Mouse (Mus musculus) limb, embryonic 13.5 days (tissue): ENCODE data around the gene Ctf2. TPM values are rescaled to one million over a fixed set of nuclear protein-coding genes. Genes with fewer than 3 reads are reported as not detected.
A peak's percentile ranks its signal among the peaks of the same experiment; 100 is the strongest.

ENCODE experiments used
- ATAC-seq: fragments of 200-750 bp; cut with Nextera tagmentation; 2 replicates; pipeline ENCODE4 v1.8.0; 2017; ENCODE audit warnings: low read depth, moderate number of reproducible peaks, moderate TSS enrichment; ENCODE audit not compliant: low FRiP score
- H3K27ac ChIP-seq: fragments of 300-500 bp; sonication (generic); 2 replicates; pipeline ENCODE4 v1.5.1; 2015; ENCODE audit warnings: inconsistent platforms, mild to moderate bottlenecking, moderate library complexity
- H3K27me3 ChIP-seq: fragments of 300-500 bp; sonication (generic); 2 replicates; pipeline ENCODE4 v1.6.1; 2015; ENCODE audit warnings: mild to moderate bottlenecking, inconsistent platforms
- H3K36me3 ChIP-seq: fragments of 300-500 bp; sonication (generic); 2 replicates; pipeline ENCODE4 v1.6.1; 2015; ENCODE audit warnings: inconsistent platforms, mild to moderate bottlenecking, moderate library complexity
- H3K4me1 ChIP-seq: fragments of 300-500 bp; sonication (generic); 2 replicates; pipeline ENCODE4 v1.6.1; 2015; ENCODE audit warnings: inconsistent platforms
- H3K4me2 ChIP-seq: fragments of 300-500 bp; sonication (generic); replicated peaks from 2 replicates; pipeline ENCODE4 v1.6.1; 2015; ENCODE audit warnings: inconsistent platforms, mild to moderate bottlenecking, moderate library complexity
- H3K4me3 ChIP-seq: fragments of 300-500 bp; sonication (generic); 2 replicates; pipeline ENCODE4 v1.5.1; 2015; ENCODE audit warnings: moderate library complexity, mild to moderate bottlenecking, inconsistent platforms
- H3K9ac ChIP-seq: fragments of 300-500 bp; sonication (generic); 2 replicates; pipeline ENCODE4 v1.6.1; 2015; ENCODE audit warnings: mild to moderate bottlenecking, inconsistent platforms
- H3K9me3 ChIP-seq: fragments of 300-500 bp; sonication (generic); 2 replicates; pipeline ENCODE4 v1.6.1; 2016; ENCODE audit warnings: inconsistent platforms
- WGBS: fragments of 180-500 bp; shearing (Covaris S2); methylation state at CpG from one replicate; pipeline ENCODE4 v1.1.7; 2015; 5-methylcytosine and 5-hydroxymethylcytosine counted together
- polyA plus RNA-seq: library from polyadenylated mRNA; unstranded; fragments of >200 nt; fragmentation: Nextera tagmentation; extraction: Ambion mirVana; gene quantifications from 2 replicates; pipeline ENCODE4 v1.2.1, GENCODE M21; 2015

Ctf2 gene
- polyA plus RNA-seq, 1 experiment from 2014 or later: 0.50 TPM

GRCm38 (mm10) chr7:127689626-127690280, 42.2 kb downstream of the Ctf2 start:
- ATAC-seq: no peak
- Histone ChIP-seq H3K4me3 (no peak overlapping the region), H3K36me3 (peaks cover 19% of the 10 kb centered on the region), H3K9ac (no peak overlapping the region), H3K27me3 (no peaks in the 10 kb centered on the region), H3K27ac (no peak overlapping the region), H3K9me3 (no peaks in the 10 kb centered on the region), H3K4me1 (peaks cover 14% of the 10 kb centered on the region), H3K4me2 (no peak overlapping the region)
- 67% methylated on average over 9 of the region's 9 CpGs for WGBS

DNA sequence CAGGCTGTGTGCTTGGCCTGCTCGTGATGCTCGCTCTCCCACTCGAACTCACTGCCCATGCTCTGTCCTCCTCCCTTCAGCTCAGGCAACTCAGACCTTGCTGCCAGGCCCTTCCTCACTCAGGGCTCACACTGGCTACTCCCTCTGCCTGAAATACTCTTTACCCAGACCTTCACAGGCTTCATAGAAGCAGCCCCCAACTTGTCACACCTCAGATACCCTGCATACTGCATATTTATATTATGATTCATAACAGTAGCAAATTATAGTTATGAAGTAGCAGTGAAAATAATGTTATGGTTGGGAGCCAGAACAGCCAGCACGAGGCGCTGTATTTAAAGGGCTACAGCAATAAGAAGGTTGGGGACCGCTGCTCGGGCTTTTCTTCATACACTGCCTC, 43.0 kb downstream of the Ctf2 start:
- Histone ChIP-seq H3K4me3 (no peak overlapping the region), H3K27me3 (no peaks in the 10 kb centered on the region), H3K27ac (no peak overlapping the region), H3K9me3 (no peaks in the 10 kb centered on the region), H3K36me3 (peaks cover 15% of the 10 kb centered on the region; the same call in 1 of the 2 replicates), H3K4me2 (no peak overlapping the region), H3K4me1 (peaks cover 14% of the 10 kb centered on the region), H3K9ac (no peak overlapping the region)
- ATAC-seq: no peak
- WGBS: 80% methylated on average over 7 of the region's 7 CpGs

- Histone ChIP-seq H3K27ac (no peak overlapping the region), H3K4me3 (no peak overlapping the region), H3K4me2 (no peak overlapping the region), H3K9me3 (no peaks in the 10 kb centered on the region), H3K27me3 (no peaks in the 10 kb centered on the region), H3K36me3 (peaks cover 16% of the 10 kb centered on the region; the same call in 1 of the 2 replicates), H3K4me1 (peaks cover 13% of the 10 kb centered on the region), H3K9ac (no peak overlapping the region)
- ATAC-seq: no peak
- 73% methylated on average over 11 of the region's 11 CpGs for WGBS
Measured at GRCm38 (mm10) chr7:127686740-127687449, 45.1 kb downstream of the Ctf2 start.

DNA sequence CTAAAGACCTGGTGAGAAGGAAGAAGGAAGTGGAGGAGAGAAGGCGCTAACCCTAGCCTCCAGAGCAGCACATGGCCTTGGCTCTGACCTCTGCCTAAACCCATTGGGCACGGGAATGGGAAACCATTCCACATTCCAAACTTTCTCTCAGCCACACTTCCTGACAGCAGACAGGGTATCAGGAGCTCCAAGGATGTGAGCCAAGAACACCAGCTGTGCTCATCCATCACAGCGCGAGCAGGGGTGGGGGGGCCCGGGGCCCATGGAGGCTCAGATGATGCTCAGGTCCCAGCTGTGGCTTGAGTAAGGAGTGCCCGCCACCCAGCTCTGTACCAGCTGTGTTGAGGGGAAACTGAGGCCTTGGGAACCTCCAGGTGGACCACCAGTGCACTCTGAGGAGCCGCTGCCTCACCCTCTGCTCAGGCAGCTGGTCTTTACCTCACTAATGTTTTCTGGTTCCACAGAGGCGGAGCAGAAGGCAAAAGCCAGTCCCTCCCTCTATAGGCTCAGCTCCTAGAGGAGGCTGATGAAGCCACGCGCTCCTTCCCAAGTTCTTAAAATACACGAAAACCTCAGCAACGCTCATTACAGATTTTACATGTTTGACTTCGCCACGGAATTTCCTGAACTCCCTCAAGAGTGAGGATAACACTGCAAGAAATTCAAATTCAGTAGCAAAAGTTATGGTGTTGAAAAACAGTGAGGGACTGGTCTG, 46.5 kb downstream of the Ctf2 start:
- WGBS: 70% methylated on average over 14 of the region's 14 CpGs
- H3K9ac ChIP-seq: no peak overlapping the region
- H3K9me3 ChIP-seq: no peaks in the 10 kb centered on the region
- H3K4me2 ChIP-seq: no peak overlapping the region
- peak; percentile 79 for ATAC-seq
- no peak overlapping the region for H3K4me3 ChIP-seq
- peaks cover 25% of the 10 kb centered on the region for H3K36me3 ChIP-seq
- H3K4me1 ChIP-seq: 0 out of 2 replicates have a peak, but pooled peaks cover 3% of the 10 kb centered on the region
- no peak overlapping the region for H3K27ac ChIP-seq
- H3K27me3 ChIP-seq: no peaks in the 10 kb centered on the region

GRCm38 (mm10) chr7:127681888-127682553, 49.9 kb downstream of the Ctf2 start:
- no peak overlapping the region for H3K9ac ChIP-seq
- ATAC-seq: no peak
- no peak overlapping the region for H3K4me3 ChIP-seq
- no peak overlapping the region for H3K27ac ChIP-seq
- no peak overlapping the region for H3K4me2 ChIP-seq
- no peaks in the 10 kb centered on the region for H3K27me3 ChIP-seq
- WGBS: 85% methylated on average over 8 of the region's 8 CpGs
- H3K9me3 ChIP-seq: no peaks in the 10 kb centered on the region
- H3K36me3 ChIP-seq: peaks cover 24% of the 10 kb centered on the region
- 0 out of 2 replicates have a peak, but pooled peaks cover 3% of the 10 kb centered on the region for H3K4me1 ChIP-seq

DNA sequence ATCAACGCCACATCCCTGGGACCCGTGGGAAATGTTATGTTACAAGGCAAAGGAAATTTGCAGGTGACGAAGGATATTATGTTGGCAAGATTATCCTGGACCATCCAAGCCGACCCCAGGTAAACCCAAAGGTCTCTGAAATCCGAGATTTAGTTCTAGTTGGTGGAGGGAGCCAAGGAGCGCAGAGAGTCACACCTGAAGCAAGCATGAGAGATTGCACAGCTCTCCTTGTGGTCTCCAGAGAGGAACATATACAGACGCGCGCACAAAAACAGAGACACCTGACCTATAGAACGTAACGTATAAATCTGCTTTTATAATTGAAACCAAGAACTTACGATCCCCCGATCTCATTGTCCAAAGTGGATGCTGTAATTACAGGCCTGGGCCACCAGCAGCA, 51.4 kb downstream of the Ctf2 start:
- H3K36me3 ChIP-seq: peaks cover 34% of the 10 kb centered on the region
- no peaks in the 10 kb centered on the region for H3K9me3 ChIP-seq
- H3K27ac ChIP-seq: no peak overlapping the region; the same call in 1 of the 2 replicates
- no peaks in the 10 kb centered on the region for H3K27me3 ChIP-seq
- H3K4me2 ChIP-seq: no peak overlapping the region
- ATAC-seq: no peak
- WGBS: 87% methylated on average over 13 of the region's 13 CpGs
- H3K4me1 ChIP-seq: 0 out of 2 replicates have a peak, but pooled peaks cover 3% of the 10 kb centered on the region
- H3K4me3 ChIP-seq: no peak overlapping the region
- H3K9ac ChIP-seq: no peak overlapping the region

DNA sequence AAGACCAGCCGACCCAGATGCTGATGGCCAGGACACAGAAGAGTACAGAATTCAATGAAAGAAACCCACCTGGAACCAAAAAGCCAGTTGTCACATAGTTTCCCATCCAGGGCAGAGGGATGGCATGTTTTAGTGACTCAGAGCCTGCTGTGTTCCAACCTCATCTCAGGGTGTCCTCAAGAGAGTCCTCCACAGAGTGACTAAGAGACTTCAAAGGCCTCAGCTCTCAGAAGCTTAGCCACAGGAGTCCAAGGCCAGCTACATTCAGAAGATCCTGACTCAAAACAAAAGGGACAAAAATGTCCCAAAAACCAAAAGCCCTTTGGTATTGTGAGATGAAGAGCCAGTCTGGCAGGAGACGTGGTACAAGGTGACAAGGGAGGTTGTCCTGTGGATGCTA, 53.2 kb downstream of the Ctf2 start:
- H3K4me3 ChIP-seq: no peak overlapping the region
- no peak overlapping the region for H3K9ac ChIP-seq
- 63% methylated on average over 2 of the region's 2 CpGs for WGBS
- ATAC-seq: no peak
- no peak overlapping the region for H3K27ac ChIP-seq
- H3K36me3 ChIP-seq: peaks cover 33% of the 10 kb centered on the region
- H3K4me1 ChIP-seq: no peaks in the 10 kb centered on the region
- no peak overlapping the region for H3K4me2 ChIP-seq
- H3K9me3 ChIP-seq: no peaks in the 10 kb centered on the region
- no peaks in the 10 kb centered on the region for H3K27me3 ChIP-seq

- Histone ChIP-seq H3K27me3 (no peaks in the 10 kb centered on the region), H3K9me3 (no peaks in the 10 kb centered on the region), H3K9ac (no peak overlapping the region), H3K27ac (no peak overlapping the region), H3K4me2 (no peak overlapping the region), H3K4me3 (no peak overlapping the region), H3K4me1 (no peaks in the 10 kb centered on the region), H3K36me3 (peaks cover 33% of the 10 kb centered on the region)
- ATAC-seq: no peak
- 81% methylated on average over 4 of the region's 4 CpGs for WGBS
Measured at GRCm38 (mm10) chr7:127677609-127678008, 54.4 kb downstream of the Ctf2 start.

GRCm38 (mm10) chr7:127677077-127677476, 54.9 kb downstream of the Ctf2 start:
- Histone ChIP-seq H3K27me3 (no peaks in the 10 kb centered on the region), H3K27ac (no peak overlapping the region), H3K4me2 (no peak overlapping the region), H3K9me3 (no peaks in the 10 kb centered on the region), H3K4me3 (no peak overlapping the region), H3K4me1 (no peaks in the 10 kb centered on the region), H3K9ac (no peak overlapping the region), H3K36me3 (peaks cover 33% of the 10 kb centered on the region)
- 75% methylated on average over 6 of the region's 6 CpGs for WGBS
- no peak for ATAC-seq

DNA sequence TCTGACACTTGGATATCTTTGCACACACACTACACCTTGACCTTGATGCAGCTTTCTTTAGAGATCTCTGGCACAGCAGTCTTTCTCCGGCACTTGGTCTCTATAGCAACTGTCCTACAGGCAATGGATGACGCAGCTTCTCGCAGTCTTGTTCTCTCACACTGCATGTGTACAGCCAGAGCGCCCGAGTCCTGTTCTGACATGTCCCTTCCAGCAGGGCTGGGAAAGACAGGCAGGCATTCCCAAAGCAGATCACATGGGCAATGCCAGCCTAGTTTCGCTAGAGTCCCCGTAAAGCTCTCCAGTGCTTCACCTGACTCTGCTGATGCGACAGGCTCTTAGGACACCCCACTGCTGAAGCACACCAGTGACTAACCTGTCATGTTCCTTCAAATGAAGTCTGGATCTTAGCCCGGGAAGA, 56.6 kb downstream of the Ctf2 start:
- peaks cover 26% of the 10 kb centered on the region for H3K36me3 ChIP-seq
- no peak overlapping the region for H3K4me2 ChIP-seq
- H3K4me3 ChIP-seq: no peak overlapping the region
- no peaks in the 10 kb centered on the region for H3K9me3 ChIP-seq
- 78% methylated on average over 9 of the region's 9 CpGs for WGBS
- H3K9ac ChIP-seq: no peak overlapping the region
- H3K27me3 ChIP-seq: no peaks in the 10 kb centered on the region
- no peaks in the 10 kb centered on the region for H3K4me1 ChIP-seq
- no peak overlapping the region for H3K27ac ChIP-seq
- ATAC-seq: peak; percentile 66

GRCm38 (mm10) chr7:127674977-127675376, 57.0 kb downstream of the Ctf2 start:
- Histone ChIP-seq H3K36me3 (peaks cover 26% of the 10 kb centered on the region), H3K27me3 (no peaks in the 10 kb centered on the region), H3K9me3 (no peaks in the 10 kb centered on the region), H3K27ac (no peak overlapping the region), H3K4me2 (no peak overlapping the region), H3K4me1 (no peaks in the 10 kb centered on the region), H3K4me3 (no peak overlapping the region), H3K9ac (no peak overlapping the region)
- ATAC-seq: peak; percentile 88
- WGBS: 2% methylated on average over 5 of the region's 5 CpGs

DNA sequence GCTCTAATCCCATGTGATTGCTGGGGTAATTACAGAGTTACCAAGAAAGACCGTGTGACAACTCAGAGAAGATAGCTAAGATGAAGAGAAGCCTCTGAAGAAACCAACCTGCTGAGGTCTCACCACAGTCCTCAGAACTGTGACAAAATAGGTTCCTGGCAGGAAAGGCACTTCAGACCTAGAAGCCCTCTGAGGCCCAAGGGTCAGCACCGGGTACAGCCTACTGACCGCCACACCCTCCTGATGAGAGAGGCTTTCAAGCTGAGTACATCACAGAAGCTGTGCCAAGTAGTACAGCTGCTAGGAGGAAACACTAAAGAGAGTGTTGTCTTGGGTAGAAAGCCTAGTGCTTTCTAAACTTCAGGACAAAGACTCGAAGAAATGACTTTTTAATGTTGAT, 59.2 kb downstream of the Ctf2 start:
- 70% methylated on average over 4 of the region's 4 CpGs for WGBS

More for the DNA sequence above, 59.2 kb downstream of the Ctf2 start:
- Histone ChIP-seq H3K4me3 (no peak overlapping the region), H3K36me3 (peaks cover 34% of the 10 kb centered on the region), H3K4me1 (no peaks in the 10 kb centered on the region), H3K9ac (no peak overlapping the region), H3K9me3 (no peaks in the 10 kb centered on the region), H3K27me3 (no peaks in the 10 kb centered on the region), H3K4me2 (no peak overlapping the region), H3K27ac (no peak overlapping the region)
- no peak for ATAC-seq
